Mouse (Mus musculus) bone marrow macrophage, adult 2 months (primary cell): ENCODE measurements at regions not wholly inside any gene's neighbourhood (a gene's known extent, or its start where the extent isn't known, plus 50 kb on each side); places are given as distances from the start of the nearest gene placed in this dataset.

Experiments
- H3K27ac ChIP-seq: 2 replicates; pipeline ENCODE4 v1.5.1; 2012; ENCODE audit warnings: low read depth, low read length; ENCODE audit not compliant: insufficient read depth
- H3K4me1 ChIP-seq: 2 replicates; pipeline ENCODE4 v1.6.1; 2012; ENCODE audit warnings: low read length; ENCODE audit not compliant: control insufficient read depth, insufficient read depth
- H3K4me3 ChIP-seq: 2 replicates; pipeline ENCODE4 v1.5.1; 2012; ENCODE audit warnings: mild to moderate bottlenecking, low read length, moderate library complexity; ENCODE audit not compliant: insufficient read depth
- CTCF ChIP-seq: IDR thresholded peaks from 2 replicates; pipeline ENCODE4 v1.5.1; 2012; ENCODE audit warnings: low read depth, mild to moderate bottlenecking, low read length, moderate library complexity
- POLR2A ChIP-seq: IDR thresholded peaks from 2 replicates; pipeline ENCODE4 v1.6.1; 2012; ENCODE audit warnings: mild to moderate bottlenecking, low read depth, low read length, borderline replicate concordance

GRCm38 (mm10) chr13:6367661-6368060 is 180.3 kb upstream of the Pitrm1 start:
- TF ChIP-seq CTCF (no peak), POLR2A (no peak)
- no peak overlapping the region for H3K27ac ChIP-seq
- no peak overlapping the region for H3K4me3 ChIP-seq
- H3K4me1 ChIP-seq: no peaks in the 10 kb centered on the region

GRCm38 (mm10) chr13:6374570-6375173 is 173.3 kb upstream of the Pitrm1 start:
- TF ChIP-seq POLR2A (no peak), CTCF (no peak)
- H3K4me3 ChIP-seq: no peak overlapping the region
- H3K27ac ChIP-seq: no peak overlapping the region
- H3K4me1 ChIP-seq: no peaks in the 10 kb centered on the region

GRCm38 (mm10) chr13:6377919-6378318 is 170.0 kb upstream of the Pitrm1 start:
- Histone ChIP-seq H3K27ac (no peak overlapping the region), H3K4me1 (no peaks in the 10 kb centered on the region), H3K4me3 (no peak overlapping the region)
- TF ChIP-seq POLR2A: no peak

- TF ChIP-seq CTCF: no peak
- no peak for TF ChIP-seq POLR2A
- no peak overlapping the region for H3K4me3 ChIP-seq
- H3K27ac ChIP-seq: no peak overlapping the region
- no peaks in the 10 kb centered on the region for H3K4me1 ChIP-seq
Observed at GRCm38 (mm10) chr13:6395562-6396223, 152.3 kb upstream of the Pitrm1 start.

GRCm38 (mm10) chr13:6397648-6398047 is 150.3 kb upstream of the Pitrm1 start:
- Histone ChIP-seq H3K4me3 (no peak overlapping the region), H3K4me1 (no peaks in the 10 kb centered on the region), H3K27ac (no peak overlapping the region)
- TF ChIP-seq CTCF: no peak
- no peak for TF ChIP-seq POLR2A

GRCm38 (mm10) chr13:6431821-6432220 is 116.1 kb upstream of the Pitrm1 start:
- Histone ChIP-seq H3K4me3 (no peak overlapping the region), H3K4me1 (0 out of 2 replicates have a peak, but pooled peaks cover 3% of the 10 kb centered on the region), H3K27ac (no peak overlapping the region)
- TF ChIP-seq CTCF (no peak), POLR2A (no peak)

GRCm38 (mm10) chr13:6446976-6447375 is 101.0 kb upstream of the Pitrm1 start:
- TF ChIP-seq CTCF (no peak), POLR2A (no peak)
- Histone ChIP-seq H3K4me3 (no peak overlapping the region), H3K27ac (no peak overlapping the region), H3K4me1 (no peaks in the 10 kb centered on the region)

GRCm38 (mm10) chr13:6461363-6461762 is 86.6 kb upstream of the Pitrm1 start:
- Histone ChIP-seq H3K4me3 (peak overlapping the region; percentile 9; the same call in 1 of the 2 replicates), H3K4me1 (peaks cover 12% of the 10 kb centered on the region), H3K27ac (peak overlapping the region; percentile 88)
- TF ChIP-seq CTCF: no peak
- TF ChIP-seq POLR2A: no peak

GRCm38 (mm10) chr13:6465911-6466419 is 82.0 kb upstream of the Pitrm1 start:
- Histone ChIP-seq H3K4me1 (peaks cover 14% of the 10 kb centered on the region), H3K4me3 (no peak overlapping the region), H3K27ac (no peak overlapping the region)
- TF ChIP-seq POLR2A (no peak), CTCF (no peak)

DNA sequence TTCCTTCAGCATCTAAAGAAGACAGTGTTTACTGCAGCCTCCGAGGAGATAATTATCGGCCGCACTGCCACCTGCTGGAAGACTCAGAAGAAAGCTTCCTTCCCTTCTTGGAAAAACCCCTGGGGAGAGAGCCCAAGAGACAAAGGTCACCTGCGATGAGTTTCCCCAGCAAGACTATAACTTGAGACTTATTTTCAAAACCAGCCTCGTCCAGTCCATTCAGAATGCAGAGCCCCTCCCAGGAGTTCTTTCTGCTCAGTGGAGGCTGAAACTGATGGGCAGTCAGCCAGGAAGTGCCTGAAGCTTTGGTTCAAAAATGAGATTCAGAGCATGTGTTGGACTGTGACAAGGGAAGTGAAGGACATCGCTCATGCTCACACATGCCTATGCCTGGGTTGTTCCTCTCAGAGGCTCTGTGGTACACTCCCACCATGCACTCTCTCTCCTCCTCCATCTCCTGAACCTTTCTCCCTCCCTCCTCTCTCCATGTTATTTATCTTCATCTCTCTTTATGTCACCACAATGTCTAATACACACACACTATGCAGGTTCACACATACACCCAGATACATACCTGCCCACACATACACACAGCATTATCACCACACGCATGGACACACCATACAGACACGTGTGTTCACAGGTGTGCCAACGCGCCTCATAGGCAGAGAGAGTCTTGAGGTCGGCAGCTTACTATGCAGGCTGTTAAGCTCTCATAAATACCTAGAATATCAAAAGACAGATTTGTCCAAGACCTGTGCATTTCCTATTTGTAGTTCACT is 78.3 kb upstream of the Pitrm1 start:
- TF ChIP-seq POLR2A (no peak), CTCF (peak; percentile 57)
- Histone ChIP-seq H3K4me1 (peaks cover 4% of the 10 kb centered on the region; the same call in 1 of the 2 replicates), H3K4me3 (no peak overlapping the region), H3K27ac (no peak overlapping the region)
